Mouse (Mus musculus) liver, postnatal 0 days (tissue): Measurements from ENCODE around the gene Hist1h4h. TPM values are rescaled to one million over a fixed set of nuclear protein-coding genes. Genes with fewer than 3 reads are reported as not detected.
"Not testable (repeated sequence)": the region's sequence is repeated elsewhere in the genome, so short reads cannot be mapped to it uniquely, and the experiment has no call there.

Experiments
- ATAC-seq: fragments of 200-750 bp; cut with Nextera tagmentation; 2 replicates; pipeline ENCODE4 v1.8.0; 2017; ENCODE audit warnings: mild to moderate bottlenecking, moderate library complexity
- DNase-seq: peaks from one replicate; pipeline ENCODE4 v3.0.0-alpha.2; 2016
- H3K27ac ChIP-seq: fragments of 300-500 bp; sonication (generic); 2 replicates; pipeline ENCODE4 v1.5.1; 2014; ENCODE audit warnings: antibody characterized with exemption, moderate library complexity, mild to moderate bottlenecking, low read depth
- H3K27me3 ChIP-seq: fragments of 300-500 bp; sonication (generic); 2 replicates; pipeline ENCODE4 v1.6.1; 2014; ENCODE audit warnings: low read length, control low read depth, mixed read lengths; ENCODE audit not compliant: insufficient read depth
- H3K36me3 ChIP-seq: fragments of 300-500 bp; sonication (generic); replicated peaks from 2 replicates; pipeline ENCODE4 v1.6.1; 2014; ENCODE audit warnings: mild to moderate bottlenecking, control low read depth, low read length, moderate library complexity, mixed read lengths; ENCODE audit not compliant: insufficient read depth
- H3K4me1 ChIP-seq: fragments of 300-500 bp; sonication (generic); 2 replicates; pipeline ENCODE4 v1.6.1; 2014; ENCODE audit warnings: antibody characterized with exemption, mild to moderate bottlenecking, control low read depth; ENCODE audit not compliant: insufficient read depth
- H3K4me2 ChIP-seq: fragments of 300-500 bp; sonication (generic); 2 replicates; pipeline ENCODE4 v1.6.1; 2014; ENCODE audit warnings: low read depth, mild to moderate bottlenecking, low read length, moderate library complexity, mixed read lengths
- H3K4me3 ChIP-seq: fragments of 300-500 bp; sonication (generic); 2 replicates; pipeline ENCODE4 v1.5.1; 2014; ENCODE audit warnings: low read depth, low read length
- H3K9ac ChIP-seq: fragments of 300-500 bp; sonication (generic); replicated peaks from 2 replicates; pipeline ENCODE4 v1.6.1; 2014; ENCODE audit warnings: mild to moderate bottlenecking, moderate library complexity
- H3K9me3 ChIP-seq: fragments of 300-500 bp; sonication (generic); 2 replicates; pipeline ENCODE4 v1.6.1; 2016; ENCODE audit warnings: mild to moderate bottlenecking, control low read depth, low read length, mixed read lengths
- CTCF ChIP-seq: sonication (generic); IDR thresholded peaks from 2 replicates; pipeline ENCODE4 v1.5.1; 2016; ENCODE audit warnings: antibody characterized with exemption, low read depth
- EP300 ChIP-seq: IDR thresholded peaks from 2 replicates; pipeline ENCODE4 v1.6.1; 2016; ENCODE audit warnings: antibody characterized with exemption, low read depth, mild to moderate bottlenecking
- WGBS: fragments of 180-500 bp; shearing (Covaris S2); extraction: QIAGEN DNeasy Blood & Tissue Kit; methylation state at CpG from one replicate; pipeline ENCODE4 v1.1.7; 2014; ENCODE audit not compliant: insufficient replicate concordance; 5-methylcytosine and 5-hydroxymethylcytosine counted together
- polyA plus RNA-seq: library from polyadenylated mRNA; unstranded; fragments of >200 nt; fragmentation: Nextera tagmentation; extraction: Ambion mirVana; gene quantifications from 2 replicates; pipeline ENCODE4 v1.2.1, GENCODE M21; 2015

Hist1h4h gene
- polyA plus RNA-seq, 1 experiment from 2014 or later = 7.2 TPM

DNA sequence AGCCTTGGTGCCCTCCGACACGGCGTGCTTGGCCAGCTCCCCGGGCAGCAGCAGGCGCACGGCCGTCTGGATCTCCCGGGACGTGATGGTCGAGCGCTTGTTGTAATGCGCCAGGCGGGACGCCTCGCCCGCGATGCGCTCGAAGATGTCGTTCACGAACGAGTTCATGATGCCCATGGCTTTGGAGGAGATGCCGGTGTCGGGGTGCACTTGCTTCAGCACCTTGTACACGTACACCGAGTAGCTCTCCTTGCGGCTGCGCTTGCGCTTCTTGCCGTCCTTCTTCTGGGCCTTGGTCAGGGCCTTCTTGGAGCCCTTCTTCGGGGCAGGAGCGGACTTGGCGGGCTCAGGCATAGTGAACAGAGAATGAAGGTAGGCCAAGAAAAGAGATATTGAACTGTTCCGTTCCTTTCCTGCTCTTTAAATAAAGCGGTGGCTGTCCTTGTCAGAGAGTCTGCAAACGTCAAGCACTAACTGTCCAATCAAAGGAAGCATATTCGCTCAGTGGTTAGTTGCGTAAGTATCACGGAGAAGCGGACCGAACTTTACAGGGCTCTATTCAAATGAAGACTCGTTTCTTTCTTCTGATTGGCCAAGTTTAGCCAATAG lies 12.3 kb downstream of the Hist1h4h start, which contains the start of gene Hist1h2bh:
Gene Hist1h2bh (minus strand): TSS at position 394 of the 609 bp plus-strand sequence.
- DNase-seq (peak; percentile 76), ATAC-seq (peak; percentile 88)
- not testable (repeated sequence) for H3K27me3 ChIP-seq, H3K4me1 ChIP-seq, H3K9me3 ChIP-seq, H3K36me3 ChIP-seq
- Histone ChIP-seq H3K27ac (peak within 1 kb of the TSS; percentile 93), H3K9ac (peak within 1 kb of the TSS; percentile 81), H3K4me2 (peak within 1 kb of the TSS; percentile 77), H3K4me3 (peak within 1 kb of the TSS; percentile 50)
- WGBS = 2% methylated on average over 28 of the region's 42 CpGs
- TF ChIP-seq EP300 = peak; percentile 21

DNA sequence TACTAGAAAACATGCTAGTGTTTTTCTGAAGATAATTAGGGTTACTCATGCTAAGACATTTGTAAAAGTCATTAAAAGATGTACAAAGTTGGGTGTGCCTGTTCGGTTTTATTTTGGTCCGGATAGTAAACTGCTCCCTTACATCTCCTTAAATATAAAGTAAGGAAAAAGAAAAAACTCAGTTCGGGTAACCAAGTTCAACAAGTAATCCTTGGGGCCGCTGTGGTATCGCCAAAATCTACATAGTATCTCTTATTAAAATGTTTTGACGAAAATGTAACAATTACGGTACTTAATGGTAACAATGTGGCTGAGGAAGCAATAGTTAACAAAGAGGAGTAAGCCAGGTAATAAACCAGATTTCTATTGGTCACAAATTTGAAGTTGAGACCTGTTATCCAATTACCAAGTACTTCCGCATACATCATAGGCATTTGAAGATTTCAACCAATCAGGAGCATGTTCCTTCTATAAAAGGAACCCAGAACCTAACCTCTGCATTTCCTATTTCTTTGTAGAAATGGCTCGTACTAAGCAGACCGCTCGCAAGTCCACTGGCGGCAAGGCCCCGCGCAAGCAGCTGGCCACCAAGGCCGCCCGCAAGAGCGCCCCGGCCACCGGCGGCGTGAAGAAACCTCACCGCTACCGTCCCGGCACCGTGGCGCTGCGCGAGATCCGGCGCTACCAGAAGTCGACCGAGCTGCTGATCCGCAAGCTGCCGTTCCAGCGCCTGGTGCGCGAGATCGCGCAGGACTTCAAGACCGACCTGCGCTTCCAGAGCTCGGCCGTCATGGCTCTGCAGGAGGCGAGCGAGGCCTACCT lies 13.3 kb downstream of the Hist1h4h start, which contains the start of gene Hist1h3f:
Gene Hist1h3f (plus strand): TSS at position 88 of the 822 bp plus-strand sequence.
- Histone ChIP-seq H3K4me2 (peak within 1 kb of the TSS; percentile 77), H3K4me1 (0 out of 2 replicates have a peak, but pooled peaks cover 3% of the 10 kb centered on the region), H3K27ac (peak within 1 kb of the TSS; percentile 93), H3K4me3 (peak within 1 kb of the TSS; percentile 50), H3K36me3 (no peaks in the 10 kb centered on the region), H3K27me3 (no peaks in the 10 kb centered on the region), H3K9ac (peak within 1 kb of the TSS; percentile 81), H3K9me3 (no peaks in the 10 kb centered on the region)
- ATAC-seq = peak; percentile 83
- under 1% methylated on average over 24 of the region's 45 CpGs for whole genome bisulfite sequencing
- TF ChIP-seq CTCF (no peak), EP300 (peak; percentile 64)
- DNase-seq = peak; percentile 69

DNA sequence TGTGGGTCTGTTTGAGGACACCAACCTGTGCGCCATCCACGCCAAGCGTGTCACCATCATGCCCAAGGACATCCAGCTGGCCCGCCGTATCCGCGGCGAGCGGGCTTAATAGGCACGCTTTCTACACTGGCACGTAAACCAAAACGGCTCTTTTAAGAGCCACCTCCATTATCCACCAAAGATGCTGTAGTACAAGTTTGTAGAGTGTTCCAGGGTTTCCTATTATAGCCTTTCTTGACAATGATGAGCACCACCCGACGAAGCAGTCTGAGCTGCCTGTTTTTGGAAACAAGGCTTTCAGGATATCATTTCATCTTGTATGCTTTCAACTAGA lies 13.9 kb downstream of the Hist1h4h start:
- H3K36me3 ChIP-seq, ATAC-seq, H3K9me3 ChIP-seq, H3K27me3 ChIP-seq, H3K4me1 ChIP-seq, DNase-seq: not testable (repeated sequence)
- peak overlapping the region; percentile 93 for H3K27ac ChIP-seq
- WGBS = 0% methylated on average over 11 of the region's 14 CpGs
- peak overlapping the region; percentile 81 for H3K9ac ChIP-seq
- peak overlapping the region; percentile 49 for H3K4me3 ChIP-seq
- H3K4me2 ChIP-seq = peak overlapping the region; percentile 77; the same call in 1 of the 2 replicates

DNA sequence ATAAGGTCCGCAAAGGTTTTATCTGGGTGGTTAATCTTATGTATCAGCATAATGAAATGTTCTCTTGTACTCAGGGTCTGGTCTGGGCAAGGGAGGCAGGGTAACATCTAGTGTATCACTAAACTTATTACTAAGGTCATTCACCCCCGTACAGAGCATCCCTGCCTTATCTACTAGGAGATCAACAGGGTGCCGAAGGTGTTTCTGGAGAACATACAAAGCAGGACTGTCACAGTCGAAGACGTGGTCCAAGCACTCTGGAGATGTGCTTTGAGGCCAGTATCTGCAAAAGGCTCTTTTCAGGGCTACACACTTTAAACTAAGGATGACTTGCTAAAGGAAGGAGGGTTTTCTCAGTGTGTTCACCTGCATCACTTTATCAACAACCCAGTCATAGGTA lies 15.8 kb downstream of the Hist1h4h start:
- H3K36me3 ChIP-seq = no peaks in the 10 kb centered on the region
- 0 out of 2 replicates have a peak overlapping the region, but pooled peaks have one; percentile 56 for H3K4me2 ChIP-seq
- WGBS = 74% methylated on average over 5 of the region's 5 CpGs
- no peaks in the 10 kb centered on the region for H3K9me3 ChIP-seq
- ATAC-seq (no peak), DNase-seq (no peak)
- H3K9ac ChIP-seq = no peak overlapping the region
- H3K4me1 ChIP-seq = peaks cover 8% of the 10 kb centered on the region
- no peak for TF ChIP-seq CTCF
- no peak for TF ChIP-seq EP300
- no peak overlapping the region for H3K4me3 ChIP-seq
- no peaks in the 10 kb centered on the region for H3K27me3 ChIP-seq
- no peak overlapping the region for H3K27ac ChIP-seq

DNA sequence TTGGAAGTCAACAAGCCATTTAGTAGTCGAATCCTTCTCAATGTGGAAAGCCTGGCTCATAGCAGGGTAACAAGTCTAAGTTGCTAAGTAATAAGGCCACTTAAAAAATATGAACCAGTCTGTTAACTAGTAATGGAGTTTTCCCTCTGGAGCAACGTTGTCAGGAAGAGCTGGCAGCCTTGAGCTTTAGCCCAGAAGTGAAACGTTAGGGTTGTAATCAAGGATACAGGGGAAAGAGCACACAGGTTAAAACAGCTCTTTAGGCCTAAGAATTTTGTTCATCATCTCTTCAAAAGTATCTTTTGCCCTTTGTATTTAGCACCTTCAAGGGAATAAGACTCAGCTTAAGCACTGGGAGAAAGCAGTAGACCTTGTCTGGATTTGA lies 19.9 kb downstream of the Hist1h4h start:
- peak overlapping the region; percentile 64 for H3K9ac ChIP-seq
- H3K27ac ChIP-seq = peak overlapping the region; percentile 93
- H3K4me2 ChIP-seq = peak overlapping the region; percentile 64
- peak; percentile 21 for DNase-seq
- no peaks in the 10 kb centered on the region for H3K27me3 ChIP-seq
- H3K9me3 ChIP-seq = no peaks in the 10 kb centered on the region
- ATAC-seq = no peak
- H3K4me3 ChIP-seq = peak overlapping the region; percentile 48
- TF ChIP-seq EP300 (no peak), CTCF (no peak)
- WGBS = 6% methylated on average over 3 of the region's 3 CpGs
- H3K36me3 ChIP-seq = no peaks in the 10 kb centered on the region
- peaks cover 13% of the 10 kb centered on the region for H3K4me1 ChIP-seq

DNA sequence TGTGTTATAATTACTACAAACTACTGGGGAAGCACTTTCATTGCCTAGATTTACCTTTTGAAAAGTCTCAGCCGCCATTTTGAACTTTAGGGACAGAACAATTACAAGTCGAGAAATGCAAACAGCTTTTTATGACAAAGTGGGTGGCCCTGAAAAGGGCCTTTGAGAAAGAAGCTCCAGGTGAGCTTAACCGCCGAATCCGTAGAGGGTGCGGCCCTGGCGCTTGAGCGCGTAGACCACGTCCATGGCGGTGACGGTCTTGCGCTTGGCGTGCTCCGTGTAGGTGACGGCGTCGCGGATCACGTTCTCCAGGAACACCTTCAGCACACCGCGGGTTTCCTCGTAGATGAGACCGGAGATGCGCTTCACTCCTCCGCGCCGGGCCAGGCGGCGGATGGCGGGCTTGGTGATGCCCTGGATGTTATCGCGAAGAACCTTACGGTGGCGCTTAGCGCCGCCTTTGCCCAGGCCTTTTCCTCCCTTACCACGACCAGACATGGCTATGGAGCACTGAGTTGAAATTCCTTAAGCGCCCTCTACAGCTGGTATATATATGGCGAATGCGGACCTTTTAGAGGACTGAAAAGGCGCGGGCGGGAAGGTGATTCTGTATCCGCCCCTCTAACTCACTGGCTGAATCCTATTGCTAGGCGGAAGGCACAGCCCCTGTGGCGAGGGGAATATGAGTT lies 20.4 kb downstream of the Hist1h4h start, which contains the start of gene Hist1h4f:
Gene Hist1h4f (minus strand): TSS at position 503 of the 689 bp plus-strand sequence.
- Histone ChIP-seq H3K4me2 (peak within 1 kb of the TSS; percentile 64), H3K4me1 (peaks cover 13% of the 10 kb centered on the region), H3K4me3 (peak within 1 kb of the TSS; percentile 48), H3K9ac (peak within 1 kb of the TSS; percentile 64), H3K27ac (peak within 1 kb of the TSS; percentile 93)
- not testable (repeated sequence) for H3K9me3 ChIP-seq, H3K36me3 ChIP-seq, H3K27me3 ChIP-seq
- peak; percentile 66 for TF ChIP-seq CTCF
- peak; percentile 95 for TF ChIP-seq EP300
- peak; percentile 93 for DNase-seq
- peak; percentile 61 for ATAC-seq
- WGBS = under 1% methylated on average over 45 of the region's 47 CpGs
